Mouse (Mus musculus): Measurements from ENCODE around the gene Nrxn2. TPM values are rescaled to one million over a fixed set of nuclear protein-coding genes. Genes with fewer than 3 reads are reported as not detected.

Nrxn2 gene
- polyA plus RNA-seq, 1 experiment = 7.0 TPM

DNA sequence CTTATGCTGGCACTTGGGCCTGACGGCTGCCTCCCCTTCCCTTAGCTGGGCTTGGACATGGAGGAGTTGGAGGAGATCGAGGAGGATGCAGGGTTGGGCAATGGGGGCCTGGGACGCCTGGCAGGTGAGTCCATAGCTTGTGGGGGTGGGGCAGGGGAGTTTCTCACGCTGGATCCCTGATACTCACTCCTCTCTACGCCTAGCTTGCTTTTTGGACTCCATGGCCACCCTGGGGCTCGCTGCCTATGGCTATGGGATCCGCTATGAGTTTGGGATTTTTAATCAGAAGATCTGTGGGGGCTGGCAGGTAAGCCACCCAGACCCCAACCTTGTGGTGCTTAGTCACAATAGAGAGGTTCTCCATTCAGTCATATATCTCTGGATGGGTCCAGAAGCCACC lies 32.7 kb upstream of the Nrxn2 start:
- Histone ChIP-seq H3K27me3 (ENCODE audit: control insufficient read depth, insufficient read depth, low read length, poor library complexity, severe bottlenecking) (no peaks in the 10 kb centered on the region), H3K9ac (ENCODE audit: low read depth, poor library complexity, severe bottlenecking) (no peak overlapping the region), H3K4me1 (ENCODE audit: control insufficient read depth, insufficient read depth, low read length) (peaks cover 3% of the 10 kb centered on the region), H3K4me3 (ENCODE audit: low read depth, low read length) (no peak overlapping the region), H3K36me3 (ENCODE audit: control insufficient read depth, insufficient read depth, low read length, poor library complexity, severe bottlenecking) (no peaks in the 10 kb centered on the region), H3K9me3 (replicated peaks; ENCODE audit: control insufficient read depth, insufficient read depth, low read length, poor library complexity, severe bottlenecking) (no peaks in the 10 kb centered on the region), H3K27ac (ENCODE audit: insufficient read depth, low read length) (no peak overlapping the region)
- TF ChIP-seq POLR2A (IDR thresholded peaks at IDR 0.05; ENCODE audit: insufficient read depth, low read length) (no peak), CTCF (IDR thresholded peaks at IDR 0.05; ENCODE audit: low read depth, low read length) (no peak), EP300 (IDR thresholded peaks at IDR 0.05; ENCODE audit: insufficient read depth, low read depth, low read length) (no peak)

DNA sequence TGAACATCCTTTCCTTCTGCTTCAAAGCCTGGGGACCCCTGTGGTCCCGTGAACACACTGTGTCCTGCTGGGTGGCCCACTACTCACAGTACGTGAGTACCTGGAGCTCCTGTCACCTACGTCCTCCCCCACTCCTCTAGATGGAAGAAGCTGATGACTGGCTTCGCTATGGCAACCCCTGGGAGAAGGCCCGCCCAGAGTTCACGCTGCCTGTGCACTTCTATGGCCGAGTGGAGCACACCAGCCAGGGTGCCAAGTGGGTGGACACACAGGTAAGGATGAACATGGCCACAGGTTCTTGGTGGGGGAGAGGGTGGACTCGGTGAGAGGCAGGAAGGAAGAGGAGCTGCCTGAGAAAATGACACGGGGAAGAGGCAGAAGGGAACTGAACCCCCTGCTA lies 32.3 kb upstream of the Nrxn2 start:
- Histone ChIP-seq H3K4me1 (ENCODE audit: control insufficient read depth, insufficient read depth, low read length) (peaks cover 3% of the 10 kb centered on the region), H3K4me3 (ENCODE audit: low read depth, low read length) (no peak overlapping the region), H3K27ac (ENCODE audit: insufficient read depth, low read length) (no peak overlapping the region), H3K9ac (ENCODE audit: low read depth, poor library complexity, severe bottlenecking) (no peak overlapping the region), H3K36me3 (ENCODE audit: control insufficient read depth, insufficient read depth, low read length, poor library complexity, severe bottlenecking) (no peaks in the 10 kb centered on the region), H3K9me3 (replicated peaks; ENCODE audit: control insufficient read depth, insufficient read depth, low read length, poor library complexity, severe bottlenecking) (no peaks in the 10 kb centered on the region), H3K27me3 (ENCODE audit: control insufficient read depth, insufficient read depth, low read length, poor library complexity, severe bottlenecking) (no peaks in the 10 kb centered on the region)
- TF ChIP-seq CTCF (IDR thresholded peaks at IDR 0.05; ENCODE audit: low read depth, low read length) (no peak), POLR2A (IDR thresholded peaks at IDR 0.05; ENCODE audit: insufficient read depth, low read length) (no peak), EP300 (IDR thresholded peaks at IDR 0.05; ENCODE audit: insufficient read depth, low read depth, low read length) (no peak)

DNA sequence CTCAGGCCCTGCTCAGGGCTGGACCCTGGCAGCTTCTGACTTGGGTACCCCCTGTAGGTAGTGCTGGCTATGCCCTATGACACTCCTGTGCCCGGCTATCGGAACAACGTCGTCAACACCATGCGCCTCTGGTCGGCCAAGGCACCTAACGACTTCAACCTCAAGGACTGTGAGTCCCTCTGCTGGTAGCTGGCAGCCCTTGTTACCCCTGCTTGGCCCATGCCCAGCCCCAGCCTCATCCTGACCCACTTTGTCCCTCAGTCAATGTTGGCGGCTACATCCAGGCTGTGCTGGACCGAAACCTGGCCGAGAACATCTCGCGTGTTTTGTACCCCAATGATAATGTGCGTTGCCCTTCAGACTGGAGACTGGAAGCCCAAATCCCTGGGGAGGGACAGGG lies 30.5 kb upstream of the Nrxn2 start:
- Histone ChIP-seq H3K27me3 (ENCODE audit: control insufficient read depth, insufficient read depth, low read length, poor library complexity, severe bottlenecking) (no peaks in the 10 kb centered on the region), H3K9me3 (replicated peaks; ENCODE audit: control insufficient read depth, insufficient read depth, low read length, poor library complexity, severe bottlenecking) (no peaks in the 10 kb centered on the region), H3K36me3 (ENCODE audit: control insufficient read depth, insufficient read depth, low read length, poor library complexity, severe bottlenecking) (no peaks in the 10 kb centered on the region), H3K27ac (ENCODE audit: insufficient read depth, low read length) (no peak overlapping the region), H3K4me3 (ENCODE audit: low read depth, low read length) (no peak overlapping the region), H3K9ac (ENCODE audit: low read depth, poor library complexity, severe bottlenecking) (no peak overlapping the region), H3K4me1 (ENCODE audit: control insufficient read depth, insufficient read depth, low read length) (peaks cover 3% of the 10 kb centered on the region)
- TF ChIP-seq POLR2A (IDR thresholded peaks at IDR 0.05; ENCODE audit: insufficient read depth, low read length) (no peak), EP300 (IDR thresholded peaks at IDR 0.05; ENCODE audit: insufficient read depth, low read depth, low read length) (no peak), CTCF (IDR thresholded peaks at IDR 0.05; ENCODE audit: low read depth, low read length) (peak; percentile 2)

DNA sequence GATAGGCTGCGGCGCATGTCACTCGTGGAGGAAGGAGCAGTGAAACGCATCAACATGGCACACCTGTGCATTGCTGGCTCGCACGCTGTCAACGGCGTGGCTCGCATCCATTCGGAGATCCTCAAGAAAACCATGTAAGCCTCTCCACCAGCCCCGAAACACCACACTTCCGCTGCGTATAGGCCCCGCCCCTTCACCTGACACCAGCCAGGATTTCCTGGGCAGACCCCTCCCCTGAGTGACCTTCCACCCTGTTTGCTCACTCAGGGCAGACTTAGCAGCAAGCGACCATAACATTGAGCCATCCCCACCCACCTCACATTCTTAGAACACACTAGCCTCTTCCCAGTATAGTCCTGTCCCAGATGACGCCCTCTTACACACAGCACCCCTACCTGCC lies 28.7 kb upstream of the Nrxn2 start:
- H3K27ac ChIP-seq (ENCODE audit: insufficient read depth, low read length) = 0 out of 2 replicates have a peak overlapping the region, but pooled peaks have one; percentile 7
- no peaks in the 10 kb centered on the region for H3K27me3 ChIP-seq (ENCODE audit: control insufficient read depth, insufficient read depth, low read length, poor library complexity, severe bottlenecking)
- no peaks in the 10 kb centered on the region for H3K36me3 ChIP-seq (ENCODE audit: control insufficient read depth, insufficient read depth, low read length, poor library complexity, severe bottlenecking)
- H3K4me1 ChIP-seq (ENCODE audit: control insufficient read depth, insufficient read depth, low read length) = peaks cover 3% of the 10 kb centered on the region
- H3K9me3 ChIP-seq (replicated peaks; ENCODE audit: control insufficient read depth, insufficient read depth, low read length, poor library complexity, severe bottlenecking) = no peaks in the 10 kb centered on the region
- peak overlapping the region; percentile 24; the same call in 1 of the 2 replicates for H3K9ac ChIP-seq (ENCODE audit: low read depth, poor library complexity, severe bottlenecking)
- peak overlapping the region; percentile 72 for H3K4me3 ChIP-seq (ENCODE audit: low read depth, low read length)
- TF ChIP-seq CTCF (IDR thresholded peaks at IDR 0.05; ENCODE audit: low read depth, low read length) (no peak), POLR2A (IDR thresholded peaks at IDR 0.05; ENCODE audit: insufficient read depth, low read length) (peak; percentile 75), EP300 (IDR thresholded peaks at IDR 0.05; ENCODE audit: insufficient read depth, low read depth, low read length) (peak; percentile 55; the same call in 1 of the 2 replicates)

DNA sequence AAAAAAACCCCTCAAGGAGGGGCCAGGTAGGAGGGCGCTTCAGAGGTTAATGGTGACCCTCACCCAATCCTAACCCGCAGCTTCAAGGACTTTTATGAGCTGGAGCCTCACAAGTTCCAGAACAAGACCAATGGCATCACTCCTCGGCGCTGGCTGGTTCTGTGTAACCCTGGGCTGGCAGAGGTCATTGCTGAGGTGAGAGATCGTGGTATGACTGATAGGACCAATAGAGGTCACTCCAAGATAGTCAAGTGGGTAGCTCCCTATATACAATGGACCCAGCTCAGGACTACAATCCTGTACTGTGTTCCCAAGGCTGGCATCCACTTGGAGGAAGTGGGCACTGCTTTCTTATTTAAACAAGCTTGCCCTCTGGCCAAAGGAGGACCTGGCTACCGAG lies 28.3 kb upstream of the Nrxn2 start:
- Histone ChIP-seq H3K4me1 (ENCODE audit: control insufficient read depth, insufficient read depth, low read length) (peaks cover 3% of the 10 kb centered on the region), H3K36me3 (ENCODE audit: control insufficient read depth, insufficient read depth, low read length, poor library complexity, severe bottlenecking) (no peaks in the 10 kb centered on the region), H3K27me3 (ENCODE audit: control insufficient read depth, insufficient read depth, low read length, poor library complexity, severe bottlenecking) (no peaks in the 10 kb centered on the region), H3K9me3 (replicated peaks; ENCODE audit: control insufficient read depth, insufficient read depth, low read length, poor library complexity, severe bottlenecking) (no peaks in the 10 kb centered on the region), H3K27ac (ENCODE audit: insufficient read depth, low read length) (0 out of 2 replicates have a peak overlapping the region, but pooled peaks have one; percentile 7), H3K4me3 (ENCODE audit: low read depth, low read length) (no peak overlapping the region), H3K9ac (ENCODE audit: low read depth, poor library complexity, severe bottlenecking) (no peak overlapping the region)
- TF ChIP-seq EP300 (IDR thresholded peaks at IDR 0.05; ENCODE audit: insufficient read depth, low read depth, low read length) (no peak), POLR2A (IDR thresholded peaks at IDR 0.05; ENCODE audit: insufficient read depth, low read length) (no peak), CTCF (IDR thresholded peaks at IDR 0.05; ENCODE audit: low read depth, low read length) (no peak)

DNA sequence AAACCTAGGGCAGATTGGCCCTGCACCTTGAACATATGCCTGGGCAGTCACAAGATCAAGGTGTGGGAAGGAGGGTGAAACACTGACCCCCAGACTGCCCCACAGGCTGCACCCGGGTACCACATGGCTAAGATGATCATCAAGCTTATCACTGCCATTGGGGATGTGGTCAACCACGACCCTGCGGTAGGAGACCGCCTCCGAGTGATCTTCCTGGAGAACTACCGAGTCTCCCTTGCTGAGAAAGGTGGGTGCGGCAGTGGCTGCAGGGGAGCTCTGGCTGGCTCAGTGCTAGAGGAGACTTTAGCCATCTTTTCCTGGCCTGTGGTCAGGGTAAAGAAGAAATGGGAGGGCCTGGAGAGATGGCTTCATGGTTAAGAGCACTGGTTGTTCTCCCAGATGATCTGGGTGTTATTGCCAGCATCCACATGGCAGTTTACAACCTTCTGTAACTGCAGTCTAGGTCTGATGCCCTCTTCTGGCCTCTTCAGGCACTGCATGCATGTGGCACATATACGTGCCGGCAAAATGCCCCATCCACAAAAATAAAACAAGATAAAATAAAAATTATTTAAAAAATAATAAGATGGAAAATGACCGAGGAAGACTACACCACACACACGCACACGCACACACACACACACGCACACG lies 25.7 kb upstream of the Nrxn2 start:
- H3K9me3 ChIP-seq (replicated peaks; ENCODE audit: control insufficient read depth, insufficient read depth, low read length, poor library complexity, severe bottlenecking) = no peaks in the 10 kb centered on the region
- H3K36me3 ChIP-seq (ENCODE audit: control insufficient read depth, insufficient read depth, low read length, poor library complexity, severe bottlenecking) = no peaks in the 10 kb centered on the region
- H3K4me3 ChIP-seq (ENCODE audit: low read depth, low read length) = no peak overlapping the region
- H3K27me3 ChIP-seq (ENCODE audit: control insufficient read depth, insufficient read depth, low read length, poor library complexity, severe bottlenecking) = no peaks in the 10 kb centered on the region
- TF ChIP-seq CTCF (IDR thresholded peaks at IDR 0.05; ENCODE audit: low read depth, low read length) (peak; percentile 64), EP300 (IDR thresholded peaks at IDR 0.05; ENCODE audit: insufficient read depth, low read depth, low read length) (no peak)
- H3K4me1 ChIP-seq (ENCODE audit: control insufficient read depth, insufficient read depth, low read length) = peaks cover 3% of the 10 kb centered on the region
- H3K9ac ChIP-seq (ENCODE audit: low read depth, poor library complexity, severe bottlenecking) = no peak overlapping the region
- H3K27ac ChIP-seq (ENCODE audit: insufficient read depth, low read length) = no peak overlapping the region

Measured in ES-Bruce4 (cell line).